Mouse (Mus musculus): Measurements from ENCODE around the gene Ifnar2. TPM values are rescaled to one million over a fixed set of nuclear protein-coding genes. Genes with fewer than 3 reads are reported as not detected.

Gene Ifnar2
- polyA plus RNA-seq, 1 experiment from 2014 or later: 39.9 TPM

DNA sequence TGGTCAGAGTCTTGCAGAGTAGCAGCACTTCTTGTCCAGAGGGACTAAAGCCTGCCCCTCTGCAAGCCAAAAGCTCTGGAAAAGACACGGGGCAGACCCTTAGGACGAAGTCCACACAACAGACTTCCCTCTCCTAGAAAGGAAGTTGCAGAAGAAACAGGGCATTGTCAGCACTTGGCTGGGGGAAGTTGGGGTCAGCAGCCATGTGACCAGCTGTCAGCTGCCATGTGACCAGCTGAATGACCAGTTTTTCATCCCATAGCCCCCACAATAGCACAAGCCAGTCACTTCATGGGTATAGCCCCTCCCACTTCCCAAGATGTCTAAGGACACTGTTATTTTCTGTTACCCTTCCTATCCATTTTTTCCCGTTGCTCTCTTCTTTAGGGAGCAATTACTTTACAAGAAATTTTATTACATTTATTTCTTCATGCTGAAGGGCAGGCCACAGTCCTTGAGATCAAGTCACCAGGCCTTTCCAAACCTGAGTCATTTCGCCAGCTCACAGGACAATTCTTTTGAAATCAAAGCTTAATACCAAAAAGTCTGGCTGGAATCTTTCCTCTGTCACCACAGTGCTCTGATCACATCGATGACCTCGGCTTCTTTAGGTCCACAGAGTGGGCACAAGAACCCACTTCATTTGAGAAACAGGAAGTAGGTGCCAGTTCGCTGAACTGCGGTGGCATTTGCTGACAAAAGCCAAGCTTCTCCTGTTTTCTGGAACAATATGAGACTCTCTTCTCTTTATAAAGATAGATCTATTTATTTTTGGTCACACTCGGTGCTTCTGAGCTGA is 43.0 kb downstream of the Ifnar2 start:
- Histone ChIP-seq H3K4me2 (no peak overlapping the region), H3K27ac (replicated peaks) (no peak overlapping the region), H3K36me3 (0 out of 2 replicates have a peak, but pooled peaks cover 9% of the 10 kb centered on the region), H3K4me1 (replicated peaks) (no peaks in the 10 kb centered on the region), H3K27me3 (no peaks in the 10 kb centered on the region), H3K4me3 (no peak overlapping the region), H3K9me3 (no peaks in the 10 kb centered on the region), H3K9ac (no peak overlapping the region)
- 87% methylated on average over 9 of the region's 9 CpGs for WGBS
- ATAC-seq (ENCODE audit: low read depth): no peak

GRCm38 (mm10) chr16:91416357-91416756 is 43.8 kb downstream of the Ifnar2 start:
- Histone ChIP-seq H3K4me2 (no peak overlapping the region), H3K9ac (no peak overlapping the region), H3K4me1 (replicated peaks) (no peaks in the 10 kb centered on the region), H3K4me3 (no peak overlapping the region), H3K9me3 (no peaks in the 10 kb centered on the region), H3K27me3 (no peaks in the 10 kb centered on the region), H3K27ac (replicated peaks) (no peak overlapping the region), H3K36me3 (0 out of 2 replicates have a peak, but pooled peaks cover 9% of the 10 kb centered on the region)
- no peak for ATAC-seq (ENCODE audit: low read depth)
- 96% methylated on average over 6 of the region's 6 CpGs for WGBS

DNA sequence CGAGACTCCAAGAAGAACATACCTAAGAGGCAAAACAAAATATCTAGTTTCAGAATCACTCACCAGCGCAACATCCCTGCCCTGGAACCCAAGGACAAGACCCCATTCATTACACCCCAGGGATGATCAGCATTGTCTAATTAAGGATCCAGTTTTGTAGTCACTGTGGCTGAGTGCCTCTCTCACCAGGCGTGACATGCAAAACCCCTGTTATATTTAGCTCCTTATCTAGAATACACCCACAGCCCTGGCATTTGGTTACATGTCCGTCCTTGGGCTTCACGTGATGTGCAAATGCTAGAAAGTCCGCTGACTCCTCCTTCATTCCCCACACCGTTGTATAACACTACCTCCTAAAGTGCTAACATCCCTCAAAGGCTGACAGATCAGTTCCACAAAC is 44.4 kb downstream of the Ifnar2 start:
- WGBS: 81% methylated on average over 7 of the region's 7 CpGs
- no peak for ATAC-seq (ENCODE audit: low read depth)
- H3K27ac ChIP-seq (replicated peaks): no peak overlapping the region
- no peaks in the 10 kb centered on the region for H3K27me3 ChIP-seq
- no peak overlapping the region for H3K4me3 ChIP-seq
- no peaks in the 10 kb centered on the region for H3K9me3 ChIP-seq
- H3K36me3 ChIP-seq: 0 out of 2 replicates have a peak, but pooled peaks cover 9% of the 10 kb centered on the region
- H3K4me1 ChIP-seq (replicated peaks): no peaks in the 10 kb centered on the region
- H3K4me2 ChIP-seq: no peak overlapping the region
- H3K9ac ChIP-seq: no peak overlapping the region

- Histone ChIP-seq H3K4me3 (no peak overlapping the region), H3K27me3 (no peaks in the 10 kb centered on the region)
- WGBS: 78% methylated on average over 5 of the region's 5 CpGs
Measured at GRCm38 (mm10) chr16:91418531-91418930, 45.9 kb downstream of the Ifnar2 start.

GRCm38 (mm10) chr16:91425816-91426215 is 53.2 kb downstream of the Ifnar2 start:
- 88% methylated on average over 6 of the region's 6 CpGs for WGBS
- no peaks in the 10 kb centered on the region for H3K27me3 ChIP-seq
- H3K9me3 ChIP-seq: no peaks in the 10 kb centered on the region
- no peak overlapping the region for H3K4me2 ChIP-seq
- H3K4me1 ChIP-seq (replicated peaks): no peaks in the 10 kb centered on the region
- no peak overlapping the region for H3K4me3 ChIP-seq
- peaks cover 5% of the 10 kb centered on the region; the same call in 1 of the 2 replicates for H3K36me3 ChIP-seq
- H3K9ac ChIP-seq: no peak overlapping the region
- H3K27ac ChIP-seq (replicated peaks): no peak overlapping the region
- no peak for ATAC-seq (ENCODE audit: low read depth)

More at GRCm38 (mm10) chr16:91418531-91418930, 45.9 kb downstream of the Ifnar2 start:
- no peak for ATAC-seq (ENCODE audit: low read depth)
- Histone ChIP-seq H3K4me2 (no peak overlapping the region), H3K9ac (no peak overlapping the region), H3K36me3 (0 out of 2 replicates have a peak, but pooled peaks cover 9% of the 10 kb centered on the region), H3K9me3 (no peaks in the 10 kb centered on the region), H3K27ac (replicated peaks) (no peak overlapping the region), H3K4me1 (replicated peaks) (no peaks in the 10 kb centered on the region)

GRCm38 (mm10) chr16:91426586-91426985 is 54.0 kb downstream of the Ifnar2 start:
- Histone ChIP-seq H3K4me2 (no peak overlapping the region), H3K4me1 (replicated peaks) (no peaks in the 10 kb centered on the region), H3K27me3 (no peaks in the 10 kb centered on the region), H3K36me3 (peaks cover 5% of the 10 kb centered on the region; the same call in 1 of the 2 replicates), H3K27ac (replicated peaks) (no peak overlapping the region), H3K4me3 (no peak overlapping the region), H3K9me3 (no peaks in the 10 kb centered on the region), H3K9ac (no peak overlapping the region)
- WGBS: 78% methylated on average over 4 of the region's 4 CpGs
- no peak for ATAC-seq (ENCODE audit: low read depth)

GRCm38 (mm10) chr16:91427461-91427860 is 54.9 kb downstream of the Ifnar2 start:
- H3K9me3 ChIP-seq: no peaks in the 10 kb centered on the region
- peaks cover 5% of the 10 kb centered on the region; the same call in 1 of the 2 replicates for H3K36me3 ChIP-seq
- H3K4me1 ChIP-seq (replicated peaks): no peaks in the 10 kb centered on the region
- ATAC-seq (ENCODE audit: low read depth): no peak
- no peak overlapping the region for H3K27ac ChIP-seq (replicated peaks)
- WGBS: 75% methylated on average over 5 of the region's 5 CpGs
- no peak overlapping the region for H3K9ac ChIP-seq
- H3K4me2 ChIP-seq: no peak overlapping the region
- H3K27me3 ChIP-seq: no peaks in the 10 kb centered on the region
- no peak overlapping the region for H3K4me3 ChIP-seq

DNA sequence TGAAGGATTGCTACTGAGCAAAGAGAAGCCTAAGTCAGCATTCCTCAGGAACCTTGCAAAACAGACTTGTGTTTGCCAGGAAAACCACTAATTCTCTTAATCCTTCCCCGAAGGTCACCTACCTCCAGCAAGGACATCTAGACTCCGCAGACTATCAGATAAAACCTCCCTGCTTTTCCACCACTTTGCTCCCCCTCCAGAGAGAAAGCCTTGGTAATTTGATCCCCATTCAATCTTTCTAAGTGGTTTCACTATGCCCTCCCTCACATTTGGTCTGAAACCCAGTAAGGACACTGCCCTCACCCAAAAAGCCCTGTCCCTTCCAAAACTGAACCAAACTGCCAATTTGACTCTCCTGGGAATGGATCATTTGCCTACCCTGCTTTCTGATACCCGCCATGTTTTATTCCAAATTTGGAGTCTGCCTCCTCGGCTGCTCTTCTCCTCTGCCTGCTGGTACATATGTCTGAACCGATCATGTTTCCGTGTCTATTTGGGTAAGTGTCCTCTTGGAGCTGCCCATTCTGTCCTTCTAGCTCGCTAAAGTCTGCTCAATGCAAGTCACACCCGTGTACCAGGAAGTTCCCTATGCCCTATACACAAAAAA is 55.8 kb downstream of the Ifnar2 start:
- WGBS: 78% methylated on average over 8 of the region's 8 CpGs
- Histone ChIP-seq H3K27me3 (no peaks in the 10 kb centered on the region), H3K4me3 (no peak overlapping the region), H3K4me2 (no peak overlapping the region), H3K9me3 (no peaks in the 10 kb centered on the region), H3K27ac (replicated peaks) (no peak overlapping the region), H3K36me3 (peaks cover 5% of the 10 kb centered on the region; the same call in 1 of the 2 replicates), H3K9ac (no peak overlapping the region), H3K4me1 (replicated peaks) (peaks cover 4% of the 10 kb centered on the region; the same call in 1 of the 2 replicates)
- no peak for ATAC-seq (ENCODE audit: low read depth)

DNA sequence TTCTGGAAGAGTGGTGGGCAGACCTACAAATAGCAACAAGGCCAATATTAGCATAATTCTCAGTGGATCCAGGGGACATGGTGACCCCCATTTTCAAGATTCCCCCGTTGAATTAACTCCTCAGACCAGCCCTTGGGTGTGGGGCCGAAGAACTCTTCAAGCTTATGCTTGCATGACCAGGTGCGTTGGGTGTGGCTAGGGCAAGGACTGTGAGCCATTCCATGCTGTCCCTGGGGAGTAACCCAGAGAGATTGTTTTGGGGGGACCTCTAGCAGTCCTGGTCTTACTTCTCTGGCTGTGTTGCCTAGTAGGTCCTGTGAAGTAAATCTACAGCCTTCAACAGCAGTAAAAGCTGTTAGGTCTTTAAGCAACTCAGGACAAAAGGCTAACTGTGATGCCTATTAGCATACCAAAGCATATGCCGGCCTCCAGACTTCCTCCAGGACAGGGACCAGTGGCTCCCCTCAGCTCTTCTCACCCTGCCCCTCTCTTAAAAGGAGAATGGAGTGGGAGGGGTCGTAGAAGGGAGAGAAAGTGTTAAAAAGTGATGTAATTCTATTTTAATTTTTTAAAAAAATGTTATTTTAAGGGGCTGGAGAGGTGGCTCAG is 60.2 kb downstream of the Ifnar2 start:
- Histone ChIP-seq H3K4me3 (no peak overlapping the region), H3K4me2 (no peak overlapping the region), H3K27me3 (no peaks in the 10 kb centered on the region), H3K36me3 (no peaks in the 10 kb centered on the region), H3K9ac (no peak overlapping the region), H3K9me3 (no peaks in the 10 kb centered on the region), H3K4me1 (replicated peaks) (peaks cover 4% of the 10 kb centered on the region; the same call in 1 of the 2 replicates), H3K27ac (replicated peaks) (no peak overlapping the region)
- WGBS: 24% methylated on average over 5 of the region's 5 CpGs
- no peak for ATAC-seq (ENCODE audit: low read depth)

DNA sequence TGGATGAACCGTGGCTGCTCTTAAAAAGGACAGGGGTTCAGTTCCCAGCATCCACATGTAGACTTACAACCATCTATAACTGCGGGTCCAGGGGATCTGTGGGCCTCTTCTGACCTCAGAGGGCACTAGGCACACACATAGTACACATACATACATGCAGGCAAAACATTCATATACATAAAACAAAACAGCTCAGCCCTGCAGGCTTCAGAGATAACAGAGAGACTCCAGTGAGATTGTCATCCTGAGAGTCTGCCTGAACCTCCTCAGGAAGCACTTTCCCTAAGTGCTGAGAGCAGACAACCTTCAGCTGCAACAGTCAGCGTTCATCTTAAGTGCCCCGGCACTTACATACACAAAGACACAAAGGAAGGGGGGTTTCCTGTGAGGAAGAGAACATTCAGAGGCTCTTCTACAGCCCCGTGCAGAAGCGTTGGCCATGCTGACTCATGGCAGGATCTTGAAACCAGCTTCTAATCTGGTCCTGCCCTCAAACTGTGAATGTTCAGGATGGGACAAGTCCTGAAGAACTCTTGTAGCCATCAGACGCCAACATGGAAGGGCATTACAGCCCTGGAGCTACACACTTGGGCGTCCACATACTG is 60.8 kb downstream of the Ifnar2 start:
- Histone ChIP-seq H3K36me3 (no peaks in the 10 kb centered on the region), H3K4me2 (no peak overlapping the region), H3K4me1 (replicated peaks) (peaks cover 4% of the 10 kb centered on the region; the same call in 1 of the 2 replicates), H3K9ac (no peak overlapping the region), H3K27me3 (no peaks in the 10 kb centered on the region), H3K9me3 (no peaks in the 10 kb centered on the region), H3K27ac (replicated peaks) (no peak overlapping the region), H3K4me3 (no peak overlapping the region)
- ATAC-seq (ENCODE audit: low read depth): no peak
- WGBS: 46% methylated on average over 8 of the region's 8 CpGs

GRCm38 (mm10) chr16:91434119-91434518 is 61.5 kb downstream of the Ifnar2 start:
- no peak overlapping the region for H3K4me3 ChIP-seq
- H3K4me2 ChIP-seq: no peak overlapping the region
- peaks cover 4% of the 10 kb centered on the region; the same call in 1 of the 2 replicates for H3K4me1 ChIP-seq (replicated peaks)
- ATAC-seq (ENCODE audit: low read depth): no peak
- no peaks in the 10 kb centered on the region for H3K27me3 ChIP-seq
- H3K27ac ChIP-seq (replicated peaks): no peak overlapping the region
- no peaks in the 10 kb centered on the region for H3K36me3 ChIP-seq
- WGBS: 91% methylated on average over 3 of the region's 3 CpGs
- H3K9ac ChIP-seq: no peak overlapping the region
- no peaks in the 10 kb centered on the region for H3K9me3 ChIP-seq

DNA sequence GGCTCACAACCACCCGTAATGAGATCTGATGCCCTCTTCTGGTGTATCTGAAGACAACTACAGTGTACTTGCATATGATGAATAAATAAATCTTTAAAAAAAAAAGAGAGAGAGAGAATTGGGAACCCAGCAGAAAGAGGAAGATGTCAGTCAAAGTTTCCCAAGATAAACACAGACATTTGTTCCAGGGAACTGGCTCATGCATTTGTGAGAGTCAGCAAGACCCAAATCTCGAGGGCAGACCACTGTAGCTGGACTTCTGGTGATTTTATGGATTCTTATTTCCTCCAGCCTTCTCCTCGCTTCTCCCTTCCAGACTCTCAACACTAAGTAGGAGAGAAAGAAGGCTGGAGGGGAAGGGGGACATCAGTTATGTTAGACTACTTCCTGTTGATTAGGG is 65.5 kb downstream of the Ifnar2 start:
- no peak overlapping the region for H3K4me2 ChIP-seq
- H3K27me3 ChIP-seq: no peaks in the 10 kb centered on the region
- no peak for ATAC-seq (ENCODE audit: low read depth)
- H3K4me3 ChIP-seq: no peak overlapping the region
- H3K4me1 ChIP-seq (replicated peaks): no peaks in the 10 kb centered on the region
- H3K9me3 ChIP-seq: no peaks in the 10 kb centered on the region
- H3K36me3 ChIP-seq: no peaks in the 10 kb centered on the region
- WGBS: 77% methylated on average over 3 of the region's 3 CpGs
- no peak overlapping the region for H3K27ac ChIP-seq (replicated peaks)
- H3K9ac ChIP-seq: no peak overlapping the region

All from neural tube, embryonic 13.5 days (tissue).